Mouse (Mus musculus) central nervous system, embryonic 11.5 days (tissue): ENCODE data around the gene Zdhhc5. TPM values are rescaled to one million over a fixed set of nuclear protein-coding genes. Genes with fewer than 3 reads are reported as not detected.

Source experiments
- polyA plus RNA-seq: library from polyadenylated mRNA; depleted of rRNA; stranded (reverse); fragments of >200 nt; gene quantifications from 2 replicates; pipeline ENCODE4 v1.2.3, GENCODE M21; 2012; rRNA removed

Gene Zdhhc5
- 21.0 and 34.9 TPM in 2 replicates for polyA plus RNA-seq

GRCm38 (mm10) chr2:84714811-84715561, at the start of gene Zdhhc5:
Zdhhc5 (minus strand) TSS chr2:84715180.

GRCm38 (mm10) chr2:84743561-84743960, 28.6 kb upstream of the Zdhhc5 start, which contains the start of gene Gm19426:
Gm19426 (minus strand) TSS chr2:84743655.

GRCm38 (mm10) chr2:84733579-84734300, 18.8 kb upstream of the Zdhhc5 start, which contains the start of gene Ypel4:
Ypel4 (plus strand) TSS chr2:84734058.

GRCm38 (mm10) chr2:84727172-84727858, 12.3 kb upstream of the Zdhhc5 start, which contains the start of gene Clp1:
Clp1 (minus strand) TSS chr2:84727350.

GRCm38 (mm10) chr2:84679016-84679415, 36.0 kb downstream of the Zdhhc5 start, which contains the start of gene Tmx2:
Tmx2 (minus strand) TSS chr2:84679140.

GRCm38 (mm10) chr2:84677968-84678880, 36.8 kb downstream of the Zdhhc5 start, which contains the start of the genes Gm28635 and Med19:
Gm28635 (minus strand) TSS chr2:84678041.
Med19 (plus strand) TSS chr2:84678402.

GRCm38 (mm10) chr2:84670569-84670933, 44.4 kb downstream of the Zdhhc5 start, which contains the start of gene Selenoh:
Selenoh (minus strand) TSS chr2:84670770.

GRCm38 (mm10) chr2:84658806-84659205, 56.2 kb downstream of the Zdhhc5 start, which contains the start of gene Btbd18:
Btbd18 (plus strand) TSS chr2:84659079.

GRCm38 (mm10) chr2:84650464-84651195, 64.3 kb downstream of the Zdhhc5 start, which contains the start of gene Ctnnd1:
Ctnnd1 (minus strand) TSS chr2:84650765.

Other genes starting within 250 kb of the Zdhhc5 start
- gene Tfpi, start 238.4 kb downstream of the Zdhhc5 start, polyA plus RNA-seq: 14.0 and 20.9 TPM in 2 replicates
- 71.0 and 78.3 TPM in 2 replicates for gene Ctnnd1, start 64.4 kb downstream of the Zdhhc5 start, polyA plus RNA-seq
- gene Btbd18, start 56.1 kb downstream of the Zdhhc5 start, polyA plus RNA-seq: 0.01 and 0.05 TPM in 2 replicates
- gene Selenoh, start 44.4 kb downstream of the Zdhhc5 start, polyA plus RNA-seq: 342 and 519 TPM in 2 replicates
- not detected in 2 replicates for gene Gm28635, start 37.1 kb downstream of the Zdhhc5 start, polyA plus RNA-seq
- gene Med19, start 36.8 kb downstream of the Zdhhc5 start, polyA plus RNA-seq: 31.4 and 31.9 TPM in 2 replicates
- gene Tmx2, start 36.0 kb downstream of the Zdhhc5 start, polyA plus RNA-seq: 128 and 209 TPM in 2 replicates
- 26.7 and 28.5 TPM in 2 replicates for gene Clp1, start 12.2 kb upstream of the Zdhhc5 start, polyA plus RNA-seq
- gene Ypel4, start 18.9 kb upstream of the Zdhhc5 start, polyA plus RNA-seq: 23.8 and 26.2 TPM in 2 replicates
- 15.6 and 52.5 TPM in 2 replicates for gene Gm19426, start 28.5 kb upstream of the Zdhhc5 start, polyA plus RNA-seq
- gene Serping1, start 60.3 kb upstream of the Zdhhc5 start, polyA plus RNA-seq: 20.3 and 28.2 TPM in 2 replicates
- 36.1 and 53.2 TPM in 2 replicates for gene Ube2l6, start 83.6 kb upstream of the Zdhhc5 start, polyA plus RNA-seq
- gene Smtnl1, start 107.5 kb upstream of the Zdhhc5 start, polyA plus RNA-seq: 0.05 and 0.21 TPM in 2 replicates
- gene Timm10, start 111.8 kb upstream of the Zdhhc5 start, polyA plus RNA-seq: 68.3 and 99.3 TPM in 2 replicates
- 13.6 and 24.5 TPM in 2 replicates for gene Slc43a1, start 123.7 kb upstream of the Zdhhc5 start, polyA plus RNA-seq
- 4.2 and 5.0 TPM in 2 replicates for gene Rtn4rl2, start 171.5 kb upstream of the Zdhhc5 start, polyA plus RNA-seq
- gene Slc43a3, start 221.4 kb upstream of the Zdhhc5 start, polyA plus RNA-seq: 25.1 and 55.6 TPM in 2 replicates